14 mouse cellular contexts compared by ENCODE assay signal in genomic region chr5:101163624-101164213, GRCm38 (mm10).
DNase-seq lines count a peak whose midpoint lies in the region; ATAC-seq and TF ChIP-seq lines count a peak whose summit lies in the region.
"Had no signal": no experiment of that assay in that cellular context is flagged by ENCODE, and none has a peak within 500 bp of the region (broad histone marks: within the 10 kb centered on the region; RNA-seq: fewer than 3 reads in every experiment).

No protein-coding gene starts in this region.

- no peaks in the 10 kb centered on the region for H3K36me3 ChIP-seq in kidney, adult 2 months (ENCODE audit: control insufficient read depth, insufficient read depth, low read length)
- no peaks in the 10 kb centered on the region for H3K36me3 ChIP-seq in myocyte (ENCODE audit: control insufficient read depth, insufficient read depth)
- H3K36me3 ChIP-seq in thymus, adult 2 months (ENCODE audit: control insufficient read depth, insufficient read depth, low read length) = no peaks in the 10 kb centered on the region
- H3K36me3 ChIP-seq: limb, embryonic 13.5 days had no signal

- no peak for TF ChIP-seq POLR2A in kidney, adult 2 months (IDR thresholded peaks at IDR 0.05; ENCODE audit: low read depth, low read length)
- TF ChIP-seq POLR2A in myocyte (IDR thresholded peaks at IDR 0.05; ENCODE audit: insufficient read length, low read depth) = no peak
- TF ChIP-seq POLR2A in thymus, adult 2 months (IDR thresholded peaks at IDR 0.05; ENCODE audit: control insufficient read depth, extremely low read depth, insufficient read depth, low read length, poor library complexity) = no peak

- no peaks in the 10 kb centered on the region for H3K79me2 ChIP-seq in myocyte (ENCODE audit: control insufficient read depth, insufficient read depth)

- no peak for TF ChIP-seq CTCF in Patski (IDR thresholded peaks at IDR 0.05)
- no peak for TF ChIP-seq CTCF in kidney, adult 2 months (conservative IDR thresholded peaks at IDR 0.05; ENCODE audit: insufficient read depth, insufficient read length, low read depth, low read length)
- no peak for TF ChIP-seq CTCF in thymus, adult 2 months (IDR thresholded peaks at IDR 0.05; ENCODE audit: borderline replicate concordance, control insufficient read depth, extremely low read depth, insufficient read depth, low read length, poor library complexity)

- CTCF ChIA-PET in Patski (lab: Charles Lee) = interaction anchor here (0.7 to 1.2 kb wide), 5 partner anchors 8 to 122 kb away, joined by 3 to 4 read pairs (median 3); no protein-coding TSS in a partner anchor

- peak; percentile 51 for ATAC-seq in Patski
- ATAC-seq: liver, postnatal 0 days had no signal

- 25% methylated on average over 8 of the region's 8 CpGs for WGBS in kidney, adult 2 months
- 76% methylated on average over 8 of the region's 8 CpGs for WGBS in thymus, adult 2 months

- no peak overlapping the region for H3K27ac ChIP-seq in kidney, adult 2 months (ENCODE audit: insufficient read depth, low read depth, low read length)
- H3K27ac ChIP-seq in thymus, adult 2 months (ENCODE audit: control insufficient read depth, insufficient read depth, low read length) = no peak overlapping the region
- H3K27ac ChIP-seq: limb, embryonic 13.5 days had no signal

- in situ Hi-C loops in Patski (cut with MboI; ENCODE audit: low pct_unique_long_range_greater_than_20kb) = no loop called here

- POLR2A ChIA-PET in Patski (lab: Charles Lee) = interaction anchor here (1.6 kb wide), 1 partner anchor 42 kb away, joined by 4 read pairs; no protein-coding TSS in a partner anchor

- H3K27me3 ChIP-seq in Patski (no peaks in the 10 kb centered on the region), myocyte (ENCODE audit: control insufficient read depth, insufficient read depth, insufficient read length) (no peaks in the 10 kb centered on the region)
- H3K27me3 ChIP-seq in kidney, adult 2 months (replicated peaks; ENCODE audit: control insufficient read depth, insufficient read depth, low read length) = no peaks in the 10 kb centered on the region
- no peaks in the 10 kb centered on the region for H3K27me3 ChIP-seq in thymus, adult 2 months (ENCODE audit: control insufficient read depth, insufficient read depth, low read length)
- H3K27me3 ChIP-seq: limb, embryonic 13.5 days had no signal

- no peak overlapping the region for H3K4me3 ChIP-seq in kidney, adult 2 months (ENCODE audit: insufficient read depth, low read depth, low read length)
- no peak overlapping the region for H3K4me3 ChIP-seq in myocyte
- no peak overlapping the region for H3K4me3 ChIP-seq in thymus, adult 2 months (ENCODE audit: control insufficient read depth, insufficient read depth, low read length)
- H3K4me3 ChIP-seq: limb, embryonic 13.5 days had no signal

- H3K4me2 ChIP-seq in myocyte (ENCODE audit: low read depth) = peak overlapping the region; percentile 59
- H3K4me2 ChIP-seq: limb, embryonic 13.5 days had no signal

- no peaks in the 10 kb centered on the region; the same call in 1 of the 2 replicates for H3K4me1 ChIP-seq in kidney, adult 2 months (ENCODE audit: control insufficient read depth, insufficient read depth, low read length)
- H3K4me1 ChIP-seq in thymus, adult 2 months (replicated peaks; ENCODE audit: control insufficient read depth, insufficient read depth, low read length) = no peaks in the 10 kb centered on the region

- intact Hi-C loops in left cerebral cortex, postnatal 4 days (cut with DNase I) = no loop called here

- no peak overlapping the region for H3ac ChIP-seq in myocyte (ENCODE audit: control insufficient read depth, insufficient read length)

- DNase-seq in left cerebral cortex, postnatal 4 days = peak; percentile 4
- DNase-seq in left cerebral cortex, adult 8-10 months (ENCODE audit: low spot score in 2 of 2) = no peak
- peak; percentile 12 for DNase-seq in Patski (ENCODE audit: low read depth, low spot score)
- peak; percentile 50 for DNase-seq in kidney, adult 2 months
- no peak for DNase-seq in thymus, adult 2 months
- DNase-seq in gastrocnemius, postnatal 25 days = no peak
- DNase-seq in left cerebral cortex, adult 11 months (ENCODE audit: low spot score) = no peak
- DNase-seq: adrenal gland, postnatal 25 days; heart, postnatal 10 days; liver, postnatal 0 days; right cerebral cortex, adult 18-20 months; thymus, adult 18-20 months had no signal

TF ChIP-seq in myocyte, 11 proteins besides CTCF, POLR2A, EP300 and RAD21:
- TF ChIP-seq TCF3 (IDR thresholded peaks at IDR 0.05; ENCODE audit: insufficient read length, low read depth) = no peak
- peak in 2 of 3 experiments; percentile 55 to 86 for TF ChIP-seq MYOG (IDR thresholded peaks at IDR 0.05; ENCODE audit: control insufficient read depth in 1 of 3, insufficient read depth in 1 of 3, insufficient read length in 2 of 3, low read depth in 2 of 3)
- no peak for TF ChIP-seq SRF (IDR thresholded peaks at IDR 0.05; ENCODE audit: control insufficient read depth, insufficient read length, low read depth)
- TF ChIP-seq MYOD1 (IDR thresholded peaks at IDR 0.05; ENCODE audit: control insufficient read depth in 1 of 3, insufficient read length in 2 of 3, low read depth in 2 of 3) = peak in 2 of 3 experiments; percentile 81 to 92
- no peak for TF ChIP-seq USF1 (IDR thresholded peaks at IDR 0.05; ENCODE audit: low read depth)
- peak; percentile 72 for TF ChIP-seq CEBPB (IDR thresholded peaks at IDR 0.05; ENCODE audit: insufficient read depth, poor library complexity, severe bottlenecking)
- peak; percentile 84 for TF ChIP-seq TCF12 (IDR thresholded peaks at IDR 0.05; ENCODE audit: insufficient read depth, poor library complexity, severe bottlenecking)
- TF ChIP-seq E2F4 (IDR thresholded peaks at IDR 0.05; ENCODE audit: insufficient read depth) = no peak
- no peak for TF ChIP-seq POLR2AphosphoS2 (IDR thresholded peaks at IDR 0.05; ENCODE audit: insufficient read length, low read depth)
- no peak for TF ChIP-seq REST (IDR thresholded peaks at IDR 0.05; ENCODE audit: insufficient read depth, insufficient read length)
- no peak for TF ChIP-seq MAX (IDR thresholded peaks at IDR 0.05; ENCODE audit: low read depth)

Comparison
In these comparisons a context has a peak if more than half of its experiments do, and no peak if none do; other contexts are left out.
1. DNase-seq: peak in left cerebral cortex, postnatal 4 days (single experiment), Patski (single experiment) and kidney, adult 2 months (single experiment); none in left cerebral cortex, adult 8-10 months (0 of 2), thymus, adult 2 months (single experiment), gastrocnemius, postnatal 25 days (single experiment) and left cerebral cortex, adult 11 months (single experiment).